Mouse (Mus musculus) spleen, adult 2 months (tissue): Measurements from ENCODE around the gene Gm5431. TPM values are rescaled to one million over a fixed set of nuclear protein-coding genes. Genes with fewer than 3 reads are reported as not detected.
A peak's percentile ranks its signal among the peaks of the same experiment; 100 is the strongest.

Experiments used
- DNase-seq, 2 experiments: peaks; one replicate each; pipeline versions ENCODE4 v3.0.0 to v3.0.0-alpha.2; 2012 to 2021; ENCODE audit warnings: low spot score in 2 of 2, low read depth in 1 of 2
- H3K27ac ChIP-seq: fragments of 200-500 bp; 2 replicates; pipeline ENCODE4 v1.5.1; 2012; ENCODE audit warnings: low read length, inconsistent platforms; ENCODE audit not compliant: insufficient read depth
- H3K27me3 ChIP-seq: fragments of 200-500 bp; 2 replicates; pipeline ENCODE4 v1.6.1; 2012; ENCODE audit warnings: mild to moderate bottlenecking, moderate library complexity, low read length, inconsistent platforms; ENCODE audit not compliant: control insufficient read depth, insufficient read depth
- H3K36me3 ChIP-seq: fragments of 200-500 bp; 2 replicates; pipeline ENCODE4 v1.6.1; 2012; ENCODE audit warnings: mild to moderate bottlenecking, low read length, inconsistent platforms; ENCODE audit not compliant: control insufficient read depth, insufficient read depth
- H3K4me1 ChIP-seq: fragments of 200-500 bp; 2 replicates; pipeline ENCODE4 v1.6.1; 2011; ENCODE audit warnings: inconsistent platforms; ENCODE audit not compliant: control insufficient read depth, insufficient read depth, insufficient read length
- H3K4me3 ChIP-seq: fragments of 200-500 bp; 2 replicates; pipeline ENCODE4 v1.5.1; 2011; ENCODE audit warnings: mild to moderate bottlenecking, inconsistent platforms; ENCODE audit not compliant: insufficient read depth, insufficient read length; ENCODE audit errors: extremely low read depth
- CTCF ChIP-seq: fragments of 200-500 bp; IDR thresholded peaks from 2 replicates; pipeline ENCODE4 v1.5.1; 2011; ENCODE audit warnings: mild to moderate bottlenecking, inconsistent platforms; ENCODE audit not compliant: insufficient read depth, insufficient read length, insufficient replicate concordance; ENCODE audit errors: extremely low read depth
- POLR2A ChIP-seq: fragments of 200-500 bp; IDR thresholded peaks from 2 replicates; pipeline ENCODE4 v1.6.1; 2011; ENCODE audit warnings: low read depth, low read length, inconsistent platforms
- WGBS: fragments of 180-500 bp; shearing (Covaris S2); methylation state at CpG from one replicate; pipeline ENCODE4 v1.1.7; 2018; 5-methylcytosine and 5-hydroxymethylcytosine counted together
- polyA plus RNA-seq: library from polyadenylated mRNA; depleted of rRNA; stranded (reverse); fragments of >200 nt; gene quantifications from 2 replicates; pipeline ENCODE4 v1.2.3, GENCODE M21; 2012; rRNA removed

Gene Gm5431
- polyA plus RNA-seq, 1 experiment = 0.37 TPM

- WGBS = 64% methylated on average over 10 of the region's 10 CpGs
- TF ChIP-seq CTCF (no peak), POLR2A (no peak)
Observed at GRCm38 (mm10) chr11:48838879-48839680, 62.9 kb downstream of the Gm5431 start.

GRCm38 (mm10) chr11:48838181-48838797 is 63.7 kb downstream of the Gm5431 start:
- H3K27ac ChIP-seq = peak overlapping the region; percentile 89
- WGBS = under 1% methylated on average over 16 of the region's 16 CpGs
- H3K4me3 ChIP-seq = peak overlapping the region; percentile 81
- H3K27me3 ChIP-seq = no peaks in the 10 kb centered on the region
- H3K4me1 ChIP-seq = peaks cover 24% of the 10 kb centered on the region; the same call in 1 of the 2 replicates
- peak; percentile 76 to 83 for DNase-seq
- H3K36me3 ChIP-seq = no peaks in the 10 kb centered on the region; the same call in 1 of the 2 replicates
- TF ChIP-seq POLR2A (no peak), CTCF (no peak)

More at GRCm38 (mm10) chr11:48838879-48839680, 62.9 kb downstream of the Gm5431 start:
- Histone ChIP-seq H3K4me3 (peak overlapping the region; percentile 42), H3K36me3 (no peaks in the 10 kb centered on the region; the same call in 1 of the 2 replicates), H3K27ac (peak overlapping the region; percentile 56), H3K4me1 (peaks cover 24% of the 10 kb centered on the region; the same call in 1 of the 2 replicates), H3K27me3 (no peaks in the 10 kb centered on the region)
- DNase-seq = no peak

Other genes with a start within 250 kb of the Gm5431 start
- gene Rack1, start 101.9 kb downstream of the Gm5431 start, polyA plus RNA-seq = 2,204 and 3,047 TPM in 2 replicates
- gene Trim41, start 84.9 kb downstream of the Gm5431 start, polyA plus RNA-seq = 24.4 and 24.7 TPM in 2 replicates
- 53.6 and 63.6 TPM in 2 replicates for gene Trim7, start 76.1 kb downstream of the Gm5431 start, polyA plus RNA-seq
- 3.9 and 6.1 TPM in 2 replicates for gene Gm12184, start 75.6 kb downstream of the Gm5431 start, polyA plus RNA-seq
- 10.6 and 13.0 TPM in 2 replicates for gene Irgm1, start 30.5 kb downstream of the Gm5431 start, polyA plus RNA-seq
- gene Psme2b, start 44.0 kb upstream of the Gm5431 start, polyA plus RNA-seq = 8.3 and 12.9 TPM in 2 replicates
- 0.05 and 0.22 TPM in 2 replicates for gene Olfr56, start 76.7 kb upstream of the Gm5431 start, polyA plus RNA-seq
- gene 9930111J21Rik1, start 77.2 kb upstream of the Gm5431 start, polyA plus RNA-seq = 16.0 and 17.9 TPM in 2 replicates
- gene Gm12185, start 90.0 kb upstream of the Gm5431 start, polyA plus RNA-seq = 0.23 and 0.36 TPM in 2 replicates
- gene Tgtp1, start 92.0 kb upstream of the Gm5431 start, polyA plus RNA-seq = 2.1 and 2.5 TPM in 2 replicates
- 10.8 and 11.0 TPM in 2 replicates for gene 9930111J21Rik2, start 149.0 kb upstream of the Gm5431 start, polyA plus RNA-seq
- gene Tgtp2, start 162.0 kb upstream of the Gm5431 start, polyA plus RNA-seq = 7.1 and 19.6 TPM in 2 replicates
- 16.8 and 16.9 TPM in 2 replicates for gene Ifi47, start 174.4 kb upstream of the Gm5431 start, polyA plus RNA-seq
- 0.05 and 0.41 TPM in 2 replicates for gene Olfr1396, start 212.7 kb upstream of the Gm5431 start, polyA plus RNA-seq
- gene Olfr1395, start 240.1 kb upstream of the Gm5431 start, polyA plus RNA-seq = not detected in 2 replicates